Mouse (Mus musculus) heart, postnatal 0 days (tissue): ENCODE measurements around the gene Piwil4.

Source experiments
- CTCF ChIP-seq: IDR thresholded peaks from 2 replicates; pipeline ENCODE4 v1.5.1; 2016; ENCODE audit warnings: antibody characterized with exemption, control low read depth, low read depth
- EP300 ChIP-seq: IDR thresholded peaks from 2 replicates; pipeline ENCODE4 v1.6.1; 2016; ENCODE audit warnings: antibody characterized with exemption, low read depth

DNA sequence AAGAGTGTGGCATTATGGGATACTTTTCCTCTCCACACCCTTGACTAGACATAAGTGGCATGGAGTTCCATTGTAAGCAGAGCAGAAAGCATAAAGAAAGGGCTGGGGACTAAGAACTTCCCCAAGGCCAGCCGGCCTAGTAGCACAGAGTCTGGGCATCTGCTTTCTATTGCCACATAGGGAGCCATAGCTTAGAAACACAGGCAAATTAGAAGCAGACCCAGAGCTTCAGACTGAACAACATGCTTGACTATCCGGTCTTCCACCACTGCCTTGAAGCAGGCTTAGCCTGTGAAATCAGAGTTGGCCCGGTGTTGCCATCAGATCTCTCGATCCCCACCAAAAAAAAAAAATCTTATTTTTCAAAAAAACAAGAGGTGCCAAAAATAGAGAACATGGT lies 67.4 kb downstream of the Piwil4 start:
- no peak for TF ChIP-seq CTCF
- TF ChIP-seq EP300: no peak
